Mouse (Mus musculus) kidney, adult 2 months (tissue): ENCODE measurements around the gene Arfrp1.

Experiments used
- CTCF ChIP-seq: fragments of 200-500 bp; conservative IDR thresholded peaks from 2 replicates; pipeline ENCODE4 v1.5.1; 2011; ENCODE audit warnings: low read depth, mild to moderate bottlenecking, control low read depth, low read length, moderate library complexity, mixed read lengths; ENCODE audit not compliant: insufficient read depth, insufficient read length
- POLR2A ChIP-seq: fragments of 200-500 bp; IDR thresholded peaks from one replicate; pipeline ENCODE4 v1.6.1; 2011; ENCODE audit warnings: low read depth, low read length, control low read depth

GRCm38 (mm10) chr2:181394086-181394485 lies 28.9 kb upstream of the Arfrp1 start:
- TF ChIP-seq CTCF (no peak), POLR2A (no peak)
